Mouse (Mus musculus): ENCODE measurements around the gene Mknk1. TPM values are rescaled to one million over a fixed set of nuclear protein-coding genes. Genes with fewer than 3 reads are reported as not detected.
A peak's percentile ranks its signal among the peaks of the same experiment; 100 is the strongest.

Mknk1 gene
- 10 to 100 TPM; 47.2 to 70.6 (median 53.7) TPM for total RNA-seq (2022)

GRCm38 (mm10) chr4:115838696-115839641, at the start of gene Mknk1:
Gene Mknk1 (plus strand): TSS chr4:115839198.
- DNase-seq (ENCODE audit: low spot score in 2 of 2), result peak; percentile 86 to 90

GRCm38 (mm10) chr4:115790864-115791263, 48.1 kb upstream of the Mknk1 start:
- DNase-seq (ENCODE audit: low spot score in 2 of 2), result no peak

GRCm38 (mm10) chr4:115795360-115795759, 43.6 kb upstream of the Mknk1 start:
- no peak for DNase-seq (ENCODE audit: low spot score in 2 of 2)

- no peak for DNase-seq (ENCODE audit: low spot score in 2 of 2)
These were observed 39.0 kb upstream of the Mknk1 start for GRCm38 (mm10) chr4:115799981-115800380.

GRCm38 (mm10) chr4:115812326-115812725, 26.7 kb upstream of the Mknk1 start:
- no peak for DNase-seq (ENCODE audit: low spot score in 2 of 2)

GRCm38 (mm10) chr4:115815606-115816005, 23.4 kb upstream of the Mknk1 start:
- no peak for DNase-seq (ENCODE audit: low spot score in 2 of 2)

- DNase-seq (ENCODE audit: low spot score in 2 of 2), result no peak
These were observed 18.8 kb upstream of the Mknk1 start for GRCm38 (mm10) chr4:115820199-115820598.

- no peak for DNase-seq (ENCODE audit: low spot score in 2 of 2)
These were observed 18.1 kb upstream of the Mknk1 start for GRCm38 (mm10) chr4:115820944-115821343.

GRCm38 (mm10) chr4:115821431-115821830, 17.6 kb upstream of the Mknk1 start:
- DNase-seq (ENCODE audit: low spot score in 2 of 2), result no peak

GRCm38 (mm10) chr4:115821928-115822327, 17.1 kb upstream of the Mknk1 start:
- no peak for DNase-seq (ENCODE audit: low spot score in 2 of 2)

GRCm38 (mm10) chr4:115824178-115824577, 14.8 kb upstream of the Mknk1 start:
- DNase-seq (ENCODE audit: low spot score in 2 of 2), result no peak

- DNase-seq (ENCODE audit: low spot score in 2 of 2), result no peak
These were observed 13.7 kb upstream of the Mknk1 start for GRCm38 (mm10) chr4:115825271-115825670.

- DNase-seq (ENCODE audit: low spot score in 2 of 2), result no peak
These were observed 11.9 kb upstream of the Mknk1 start for GRCm38 (mm10) chr4:115827066-115827465.

GRCm38 (mm10) chr4:115827535-115827887, 11.5 kb upstream of the Mknk1 start:
- no peak for DNase-seq (ENCODE audit: low spot score in 2 of 2)

GRCm38 (mm10) chr4:115827888-115828571, 11.0 kb upstream of the Mknk1 start, which contains the start of gene Mob3c:
Gene Mob3c (plus strand): TSS chr4:115828092.
- DNase-seq (ENCODE audit: low spot score in 2 of 2), result no peak

- no peak for DNase-seq (ENCODE audit: low spot score in 2 of 2)
These were observed 10.5 kb upstream of the Mknk1 start for GRCm38 (mm10) chr4:115828572-115828902.

- no peak for DNase-seq (ENCODE audit: low spot score in 2 of 2)
These were observed 8.5 kb upstream of the Mknk1 start for GRCm38 (mm10) chr4:115830491-115830890.

GRCm38 (mm10) chr4:115831221-115831620, 7.8 kb upstream of the Mknk1 start:
- DNase-seq (ENCODE audit: low spot score in 2 of 2), result no peak

- no peak for DNase-seq (ENCODE audit: low spot score in 2 of 2)
These were observed 7.0 kb upstream of the Mknk1 start for GRCm38 (mm10) chr4:115832040-115832439.

GRCm38 (mm10) chr4:115835576-115835975, 3.4 kb upstream of the Mknk1 start:
- DNase-seq (ENCODE audit: low spot score in 2 of 2), result no peak

GRCm38 (mm10) chr4:115838196-115838595, 802 bp upstream of the Mknk1 start:
- no peak for DNase-seq (ENCODE audit: low spot score in 2 of 2)

GRCm38 (mm10) chr4:115839956-115840355, 958 bp downstream of the Mknk1 start:
- no peak for DNase-seq (ENCODE audit: low spot score in 2 of 2)

GRCm38 (mm10) chr4:115840842-115841241, 1.8 kb downstream of the Mknk1 start:
- DNase-seq (ENCODE audit: low spot score in 2 of 2), result no peak

Measured in layer of hippocampus, adult 8-10 months (tissue).